8 mouse cellular contexts compared by ENCODE assay signal in genomic region chr3:55542947-55543346, GRCm38 (mm10).
A peak's percentile ranks its signal among the peaks of the same experiment; 100 is the strongest.
DNase-seq lines count a peak whose midpoint lies in the region; ATAC-seq and TF ChIP-seq lines count a peak whose summit lies in the region.

No protein-coding gene starts in this region.

- H3K4me1 ChIP-seq in hindbrain, embryonic 13.5 days (replicated peaks): peaks cover 52% of the 10 kb centered on the region
- H3K4me1 ChIP-seq in kidney, adult 2 months (ENCODE audit: control insufficient read depth, insufficient read depth, low read length): no peaks in the 10 kb centered on the region

- WGBS in hindbrain, embryonic 13.5 days: 68% methylated on average over 16 of the region's 16 CpGs
- WGBS in kidney, adult 2 months: 56% methylated on average over 16 of the region's 16 CpGs

- no peaks in the 10 kb centered on the region for H3K36me3 ChIP-seq in hindbrain, embryonic 13.5 days
- H3K36me3 ChIP-seq in kidney, adult 2 months (ENCODE audit: control insufficient read depth, insufficient read depth, low read length): no peaks in the 10 kb centered on the region

- H3K27me3 ChIP-seq in hindbrain, embryonic 13.5 days: no peaks in the 10 kb centered on the region
- no peaks in the 10 kb centered on the region for H3K27me3 ChIP-seq in kidney, adult 2 months (replicated peaks; ENCODE audit: control insufficient read depth, insufficient read depth, low read length)

- peak; percentile 49 for DNase-seq in cerebellum, adult 9-10 months
- no peak for DNase-seq in cerebellum, adult 11 months
- DNase-seq in layer of hippocampus, adult 9-11 months: peak; percentile 79
- no peak for DNase-seq in layer of hippocampus, postnatal 25 days (ENCODE audit: extremely low spot score in 1 of 2, low spot score in 1 of 2)
- DNase-seq in right cerebral cortex, adult 2 months (ENCODE audit: low spot score in 2 of 2): peak; percentile 69 to 73
- no peak for DNase-seq in thymus, postnatal 14 days
- no peak for DNase-seq in kidney, adult 2 months

- H3K9ac ChIP-seq in hindbrain, embryonic 13.5 days: peak overlapping the region; percentile 62

- H3K9me3 ChIP-seq in hindbrain, embryonic 13.5 days: no peaks in the 10 kb centered on the region

- peak overlapping the region; percentile 41 for H3K4me2 ChIP-seq in hindbrain, embryonic 13.5 days

- no peak overlapping the region for H3K4me3 ChIP-seq in hindbrain, embryonic 13.5 days
- no peak overlapping the region for H3K4me3 ChIP-seq in kidney, adult 2 months (ENCODE audit: insufficient read depth, low read depth, low read length)

- TF ChIP-seq CTCF in kidney, adult 2 months (conservative IDR thresholded peaks at IDR 0.05; ENCODE audit: insufficient read depth, insufficient read length, low read depth, low read length): no peak

- ATAC-seq in hindbrain, embryonic 13.5 days (ENCODE audit: low FRiP score): no peak

- TF ChIP-seq POLR2A in kidney, adult 2 months (IDR thresholded peaks at IDR 0.05; ENCODE audit: low read depth, low read length): no peak

- H3K27ac ChIP-seq in hindbrain, embryonic 13.5 days: peak overlapping the region; percentile 87
- H3K27ac ChIP-seq in kidney, adult 2 months (ENCODE audit: insufficient read depth, low read depth, low read length): no peak overlapping the region

Comparison
In these comparisons a context has a peak if more than half of its experiments do, and no peak if none do; other contexts are left out.
1. DNase-seq: peak in cerebellum, adult 9-10 months (single experiment), layer of hippocampus, adult 9-11 months (single experiment) and right cerebral cortex, adult 2 months (2 of 2); none in cerebellum, adult 11 months (single experiment), layer of hippocampus, postnatal 25 days (0 of 2), thymus, postnatal 14 days (single experiment) and kidney, adult 2 months (single experiment).